Mouse (Mus musculus) neural tube, embryonic 10.5 days (tissue): ENCODE measurements around the gene Lamb1.

Experiments
- DNase-seq: peaks from one replicate; pipeline ENCODE4 v3.0.0-alpha.2; 2017; ENCODE audit warnings: low spot score; ENCODE audit errors: extremely low spot score

Gene Lamb1

GRCm38 (mm10) chr12:31313136-31313535, 48.1 kb downstream of the Lamb1 start:
- no peak for DNase-seq

- no peak for DNase-seq
Measured at GRCm38 (mm10) chr12:31314310-31314709, 49.3 kb downstream of the Lamb1 start.

- DNase-seq = no peak
Measured at GRCm38 (mm10) chr12:31315961-31316360, 50.9 kb downstream of the Lamb1 start.

- no peak for DNase-seq
Measured at GRCm38 (mm10) chr12:31317670-31318408, 52.8 kb downstream of the Lamb1 start.

GRCm38 (mm10) chr12:31318409-31318963, 53.5 kb downstream of the Lamb1 start:
- no peak for DNase-seq

- peak; percentile 30 for DNase-seq
Measured at GRCm38 (mm10) chr12:31320817-31321216, 55.8 kb downstream of the Lamb1 start.

GRCm38 (mm10) chr12:31321532-31321931, 56.5 kb downstream of the Lamb1 start:
- DNase-seq = no peak

- DNase-seq = no peak
Measured at GRCm38 (mm10) chr12:31323136-31323695, 58.2 kb downstream of the Lamb1 start.

- peak; percentile 9 for DNase-seq
Measured at GRCm38 (mm10) chr12:31327139-31327538, 62.1 kb downstream of the Lamb1 start.

- DNase-seq = no peak
Measured at GRCm38 (mm10) chr12:31333261-31333660, 68.2 kb downstream of the Lamb1 start.

GRCm38 (mm10) chr12:31350191-31350943, 85.3 kb downstream of the Lamb1 start:
- no peak for DNase-seq

- DNase-seq = peak; percentile 96
Measured at GRCm38 (mm10) chr12:31350944-31351928, 86.2 kb downstream of the Lamb1 start, which contains the start of gene Dld. Gene Dld (minus strand): TSS chr12:31351453.

- DNase-seq = no peak
Measured at GRCm38 (mm10) chr12:31366428-31366827, 101.4 kb downstream of the Lamb1 start.

GRCm38 (mm10) chr12:31367721-31368120, 102.7 kb downstream of the Lamb1 start:
- DNase-seq = no peak

- no peak for DNase-seq
Measured at GRCm38 (mm10) chr12:31369118-31369517, 104.1 kb downstream of the Lamb1 start.

GRCm38 (mm10) chr12:31369656-31370055, 104.6 kb downstream of the Lamb1 start:
- no peak for DNase-seq

GRCm38 (mm10) chr12:31374603-31375282, 109.7 kb downstream of the Lamb1 start:
- DNase-seq = peak; percentile 52

- no peak for DNase-seq
Measured at GRCm38 (mm10) chr12:31375283-31375615, 110.2 kb downstream of the Lamb1 start.

- DNase-seq = no peak
Measured at GRCm38 (mm10) chr12:31376326-31376950, 111.4 kb downstream of the Lamb1 start.

GRCm38 (mm10) chr12:31377241-31377640, 112.2 kb downstream of the Lamb1 start:
- DNase-seq = no peak
